Mouse (Mus musculus) brain, embryonic 18.5 days (tissue): ENCODE results near the gene 4933406M09Rik.
A peak's percentile ranks its signal among the peaks of the same experiment; 100 is the strongest.

Experiments used
- DNase-seq: peaks from one replicate; pipeline ENCODE4 v3.0.0-alpha.2; 2012; ENCODE audit warnings: low read depth, low spot score

The 4933406M09Rik gene

DNA sequence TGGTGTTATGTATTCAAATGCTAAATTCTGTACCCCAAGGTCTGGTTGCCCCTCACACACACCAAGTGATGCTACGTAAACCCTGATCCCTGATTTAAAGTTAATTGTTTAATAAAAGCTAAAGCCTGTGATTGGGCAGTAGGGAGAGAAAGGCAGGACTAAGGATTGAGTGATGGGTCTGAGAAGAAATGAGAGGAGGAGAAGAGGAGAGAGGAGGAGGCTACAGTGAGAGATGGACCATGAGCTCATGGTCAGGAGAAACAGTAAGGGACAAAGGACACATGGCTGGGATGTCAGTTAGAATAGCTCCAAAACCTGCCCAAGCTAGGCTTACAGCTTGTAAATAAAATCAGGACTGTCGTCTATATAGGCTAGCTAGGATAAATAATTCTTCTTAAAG is 4.7 kb upstream of the 4933406M09Rik start:
- DNase-seq: no peak

DNA sequence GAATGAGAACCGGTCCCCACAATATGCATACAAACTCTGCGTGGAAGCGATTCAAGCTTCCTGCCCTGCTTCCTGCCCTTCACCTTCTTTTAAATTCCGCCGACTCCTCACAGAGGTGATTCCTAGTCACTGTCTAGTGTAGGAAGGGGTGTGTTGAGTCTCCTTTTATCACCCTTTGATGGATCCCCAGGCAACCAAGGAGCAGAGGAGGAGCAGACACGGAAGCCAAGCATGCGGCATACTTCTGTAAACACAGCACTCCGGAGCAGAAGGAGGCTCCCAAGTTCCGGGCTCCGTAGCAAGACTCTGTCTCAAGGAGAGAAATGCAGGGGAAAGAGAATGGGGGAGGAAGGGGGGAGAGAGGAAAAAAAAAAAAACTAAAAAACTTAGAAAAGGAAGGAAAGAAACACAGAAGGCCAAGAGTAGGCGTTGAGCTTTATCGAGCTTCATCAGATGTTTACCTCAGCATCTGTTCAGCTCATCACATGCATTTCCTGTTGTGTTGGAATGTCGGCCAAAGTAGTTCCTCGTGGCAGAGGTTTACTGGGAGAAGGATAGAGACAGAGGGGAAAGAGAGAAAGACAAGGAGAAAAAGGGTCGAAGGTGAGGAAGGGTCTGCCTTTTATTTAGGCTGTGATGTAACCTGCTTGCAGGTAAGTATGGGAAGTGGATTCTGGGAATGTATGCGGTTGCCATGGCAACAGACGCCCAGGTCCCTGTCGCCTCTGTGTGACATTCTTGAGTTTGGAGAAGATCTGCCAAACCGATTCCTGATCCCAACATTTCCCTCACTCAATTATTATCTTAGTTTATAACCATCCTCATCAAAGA is 3.7 kb upstream of the 4933406M09Rik start:
- no peak for DNase-seq

DNA sequence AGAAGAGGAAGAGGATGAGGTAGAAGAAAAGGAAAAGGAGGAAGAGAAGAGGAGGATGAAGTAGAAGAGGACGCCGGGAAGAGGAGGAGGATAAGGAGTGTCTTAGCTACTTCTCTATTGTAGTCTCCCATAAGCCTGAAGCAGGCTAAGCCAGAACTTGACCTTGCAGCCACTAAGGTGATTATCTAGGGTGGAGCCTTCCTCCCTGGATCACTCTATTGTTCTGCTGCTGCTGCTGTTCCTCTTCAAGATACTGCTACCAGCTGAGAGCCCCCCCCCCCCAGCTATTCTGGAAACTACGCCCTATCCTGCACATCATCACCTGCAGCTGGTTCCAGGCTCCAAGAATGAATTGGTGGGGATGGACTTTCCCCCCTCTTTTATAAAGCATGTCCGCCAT is 1.2 kb upstream of the 4933406M09Rik start:
- DNase-seq: no peak

- DNase-seq: no peak
Observed at GRCm38 (mm10) chr1:134385176-134385575, 564 bp upstream of the 4933406M09Rik start.

GRCm38 (mm10) chr1:134393827-134394226 is 8.1 kb downstream of the 4933406M09Rik start:
- no peak for DNase-seq

DNA sequence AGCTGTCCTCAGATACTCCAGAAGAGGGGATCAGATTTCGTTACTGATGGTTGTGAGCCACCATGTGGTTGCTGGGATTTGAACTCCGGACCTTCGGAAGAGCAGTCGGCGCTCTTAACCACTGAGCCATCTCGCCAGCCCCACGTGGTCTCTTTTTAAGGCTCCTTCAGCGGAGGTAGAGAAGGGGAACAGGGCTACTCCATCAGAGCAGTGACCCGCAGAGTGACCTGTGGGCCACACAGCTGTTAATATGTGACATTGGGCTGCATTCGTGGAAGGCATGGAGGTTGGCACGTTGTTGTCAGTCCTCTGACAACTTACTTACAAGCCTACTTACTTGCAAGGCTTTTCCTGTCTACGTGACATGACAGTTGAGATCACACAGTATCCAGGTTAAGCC is 12.5 kb downstream of the 4933406M09Rik start:
- no peak for DNase-seq

- DNase-seq: no peak
Observed at GRCm38 (mm10) chr1:134399735-134400134, 14.0 kb downstream of the 4933406M09Rik start.

- DNase-seq: no peak
Observed at GRCm38 (mm10) chr1:134405509-134406413, 20.0 kb downstream of the 4933406M09Rik start, which contains the start of gene Cyb5r1. TSS of gene Cyb5r1 (plus strand) at chr1:134405559.

- DNase-seq: no peak
Observed at GRCm38 (mm10) chr1:134406414-134406771, 20.7 kb downstream of the 4933406M09Rik start.

DNA sequence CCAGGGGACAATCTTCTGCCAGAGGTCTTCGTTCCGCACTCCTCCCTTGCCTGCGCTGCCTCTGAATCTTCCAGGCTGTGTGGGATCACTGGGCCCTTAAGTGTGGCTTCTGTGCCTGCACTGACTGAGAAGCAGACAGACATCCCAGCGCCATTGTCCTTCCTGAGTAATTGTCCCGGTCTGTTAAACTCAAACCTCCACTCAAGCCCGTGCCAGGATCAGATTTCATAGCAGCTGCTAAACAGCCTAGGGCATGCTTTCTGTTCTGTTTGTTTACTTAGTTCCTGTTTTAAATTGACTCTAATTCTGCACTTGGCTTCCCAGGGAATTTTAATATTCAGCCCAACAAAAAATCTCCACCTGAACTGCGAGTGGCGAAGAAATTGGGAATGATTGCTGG is 22.3 kb downstream of the 4933406M09Rik start:
- DNase-seq: no peak

GRCm38 (mm10) chr1:134411706-134412629 is 26.2 kb downstream of the 4933406M09Rik start:
- no peak for DNase-seq

GRCm38 (mm10) chr1:134414038-134414437 is 28.3 kb downstream of the 4933406M09Rik start:
- DNase-seq: no peak

GRCm38 (mm10) chr1:134414501-134415167 is 28.9 kb downstream of the 4933406M09Rik start:
- no peak for DNase-seq

- peak; percentile 89 for DNase-seq
Observed at GRCm38 (mm10) chr1:134415168-134415831, 29.6 kb downstream of the 4933406M09Rik start, which contains the start of gene Adipor1. TSS of gene Adipor1 (plus strand) at chr1:134415378.

DNA sequence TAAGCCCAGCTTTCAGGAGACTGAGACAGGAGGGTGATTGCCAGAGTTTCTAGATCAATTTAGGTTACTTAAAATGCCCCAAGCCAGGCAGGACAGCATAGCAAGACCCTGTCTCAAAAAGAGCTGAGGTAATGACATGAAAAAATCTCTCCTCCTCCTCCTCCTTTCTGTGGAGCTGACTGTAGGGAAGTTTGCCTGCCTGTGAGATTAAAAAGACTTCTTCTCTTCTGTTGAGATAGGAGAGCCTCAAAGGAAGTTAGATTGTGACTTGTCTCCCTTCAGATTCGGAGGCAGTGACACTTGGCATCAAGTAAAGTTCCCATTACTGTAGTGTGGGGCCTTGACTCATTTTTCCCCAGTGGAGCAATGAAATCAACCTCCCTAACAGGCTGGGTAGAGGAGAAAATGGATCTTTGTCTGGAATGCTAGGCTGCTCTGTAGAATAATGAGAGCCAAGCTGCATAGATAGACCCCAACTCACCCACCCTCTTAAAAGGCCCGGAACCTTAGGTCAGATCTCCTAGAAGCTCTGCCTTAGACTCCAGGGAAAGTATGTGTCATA is 32.8 kb downstream of the 4933406M09Rik start:
- no peak for DNase-seq

GRCm38 (mm10) chr1:134419176-134419575 is 33.4 kb downstream of the 4933406M09Rik start:
- DNase-seq: no peak

DNA sequence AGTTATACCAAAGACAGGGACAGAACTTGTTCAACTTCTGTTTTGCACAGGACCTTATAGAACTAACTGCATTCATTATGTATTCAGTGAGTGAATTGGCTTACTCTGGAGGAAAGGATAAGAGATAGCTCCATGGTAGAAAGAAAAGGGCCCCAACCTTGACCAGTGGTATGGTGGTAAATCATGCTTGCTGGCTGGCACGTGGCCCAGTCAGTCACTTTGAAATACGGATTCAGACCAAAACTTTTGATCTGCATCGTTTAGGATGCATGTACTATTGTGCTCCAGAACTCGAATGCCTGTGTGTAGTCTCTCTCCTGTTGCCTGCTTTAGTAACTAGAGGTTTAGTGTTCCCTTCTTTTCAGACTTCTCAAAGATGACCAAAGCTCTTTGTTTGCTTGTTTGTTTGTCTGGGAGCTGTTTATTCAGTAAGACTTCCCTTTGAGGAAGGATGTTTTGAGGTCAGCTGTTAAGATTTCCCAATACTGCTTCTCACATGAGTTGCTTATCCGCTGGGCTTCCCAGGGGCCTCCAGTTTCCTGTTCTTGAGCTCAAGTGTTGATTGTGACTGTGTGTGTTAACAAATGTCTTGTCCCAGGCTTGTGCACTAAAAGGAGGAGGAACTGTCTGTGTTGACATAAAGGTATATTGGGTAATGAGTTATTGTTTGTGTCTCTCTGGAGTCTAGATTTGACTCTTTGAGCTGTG is 34.2 kb downstream of the 4933406M09Rik start:
- no peak for DNase-seq

DNA sequence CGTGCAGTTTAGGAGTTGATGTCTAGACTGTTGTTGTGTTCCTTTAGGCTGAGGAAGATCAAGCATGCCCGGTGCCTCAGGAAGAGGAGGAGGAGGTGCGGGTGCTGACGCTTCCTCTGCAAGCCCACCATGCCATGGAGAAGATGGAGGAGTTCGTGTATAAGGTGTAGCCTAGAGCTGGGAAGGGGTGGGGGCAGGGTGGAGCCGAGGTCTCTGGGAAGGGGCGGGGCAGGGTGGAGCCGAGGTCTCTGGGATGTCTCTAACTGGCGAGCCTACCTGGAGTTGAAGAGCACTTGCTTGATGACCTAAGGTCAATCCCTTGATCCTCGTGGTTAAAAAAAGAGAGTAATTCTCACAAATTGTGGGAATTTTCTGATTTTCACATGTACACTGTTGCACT is 38.2 kb downstream of the 4933406M09Rik start:
- DNase-seq: no peak

DNA sequence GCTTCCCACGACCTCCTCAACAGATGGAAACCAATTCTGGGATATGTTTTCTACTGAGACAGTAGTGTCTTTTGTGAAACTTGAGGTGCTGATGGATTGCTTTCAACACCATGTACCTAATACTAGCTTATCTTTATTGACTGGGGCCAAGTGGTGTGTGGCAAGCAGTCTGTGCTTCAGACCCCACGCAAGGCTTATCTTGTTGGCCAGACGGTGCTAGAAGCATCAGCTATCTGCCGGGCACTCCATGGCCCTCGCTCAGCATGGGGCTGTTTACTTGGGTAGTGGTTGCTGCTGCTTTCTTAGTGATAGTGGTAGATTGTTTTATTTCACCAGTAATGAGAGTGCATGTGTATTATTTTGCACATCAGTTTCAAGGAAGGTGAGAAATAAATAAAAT is 40.5 kb downstream of the 4933406M09Rik start:
- DNase-seq: no peak
